Mouse (Mus musculus): ENCODE measurements around the gene Apoa2.

GRCm38 (mm10) chr1:171226780-171227179 is 1.9 kb downstream of the Apoa2 start:
- TF ChIP-seq EP300 (IDR thresholded peaks at IDR 0.05; ENCODE audit: insufficient read depth, low read depth, low read length) = no peak
- no peak for TF ChIP-seq POLR2A (IDR thresholded peaks at IDR 0.05; ENCODE audit: insufficient read depth, low read depth, low read length)

Data from heart, adult 2 months (tissue).